Mouse (Mus musculus) lung, embryonic 15.5 days (tissue): ENCODE data around the gene Wfdc15a. TPM values are rescaled to one million over a fixed set of nuclear protein-coding genes. Genes with fewer than 3 reads are reported as not detected.

ENCODE experiments used
- ATAC-seq: fragments of 200-750 bp; cut with Nextera tagmentation; 2 replicates; pipeline ENCODE4 v1.8.0; 2017; ENCODE audit warnings: moderate number of reproducible peaks, borderline replicate concordance; ENCODE audit not compliant: low FRiP score, low TSS enrichment; ENCODE audit errors: extremely low read depth
- H3K27ac ChIP-seq: fragments of 300-500 bp; sonication (generic); 2 replicates; pipeline ENCODE4 v1.5.1; 2015; ENCODE audit warnings: moderate library complexity, mild to moderate bottlenecking, inconsistent platforms
- H3K27me3 ChIP-seq: fragments of 300-500 bp; sonication (generic); 2 replicates; pipeline ENCODE4 v1.6.1; 2015; ENCODE audit warnings: inconsistent platforms
- H3K36me3 ChIP-seq: fragments of 300-500 bp; sonication (generic); 2 replicates; pipeline ENCODE4 v1.6.1; 2015; ENCODE audit warnings: inconsistent platforms
- H3K4me1 ChIP-seq: fragments of 300-500 bp; sonication (generic); 2 replicates; pipeline ENCODE4 v1.6.1; 2015; ENCODE audit warnings: inconsistent platforms
- H3K4me2 ChIP-seq: fragments of 300-500 bp; sonication (generic); 2 replicates; pipeline ENCODE4 v1.6.1; 2015; ENCODE audit warnings: inconsistent platforms, mild to moderate bottlenecking, moderate library complexity
- H3K4me3 ChIP-seq: fragments of 300-500 bp; sonication (generic); 2 replicates; pipeline ENCODE4 v1.5.1; 2015; ENCODE audit warnings: mild to moderate bottlenecking, inconsistent platforms
- H3K9ac ChIP-seq: fragments of 300-500 bp; sonication (generic); 2 replicates; pipeline ENCODE4 v1.6.1; 2015; ENCODE audit warnings: inconsistent platforms
- H3K9me3 ChIP-seq: fragments of 300-500 bp; sonication (generic); 2 replicates; pipeline ENCODE4 v1.6.1; 2016; ENCODE audit warnings: inconsistent platforms
- WGBS: fragments of 180-500 bp; shearing (Covaris S2); methylation state at CpG from one replicate; pipeline ENCODE4 v1.1.7; 2015; 5-methylcytosine and 5-hydroxymethylcytosine counted together
- polyA plus RNA-seq: library from polyadenylated mRNA; unstranded; fragments of >200 nt; fragmentation: Nextera tagmentation; extraction: Ambion mirVana; gene quantifications from 2 replicates; pipeline ENCODE4 v1.2.1, GENCODE M21; 2015

Wfdc15a gene
- polyA plus RNA-seq, 1 experiment from 2014 or later, result not detected

- ATAC-seq, result no peak
- Histone ChIP-seq H3K4me1 (peaks cover 7% of the 10 kb centered on the region; the same call in 1 of the 2 replicates), H3K9me3 (no peaks in the 10 kb centered on the region), H3K4me2 (no peak overlapping the region), H3K4me3 (no peak overlapping the region), H3K27me3 (peaks cover 45% of the 10 kb centered on the region), H3K27ac (no peak overlapping the region), H3K9ac (no peak overlapping the region), H3K36me3 (no peaks in the 10 kb centered on the region)
- 60% methylated on average over 8 of the region's 8 CpGs for WGBS
Observed at GRCm38 (mm10) chr2:164174649-164175395, 25.1 kb downstream of the Wfdc15a start.

GRCm38 (mm10) chr2:164173394-164173793 is 26.5 kb downstream of the Wfdc15a start:
- Histone ChIP-seq H3K27me3 (peaks cover 59% of the 10 kb centered on the region), H3K27ac (no peak overlapping the region), H3K4me3 (no peak overlapping the region), H3K9ac (no peak overlapping the region), H3K36me3 (no peaks in the 10 kb centered on the region), H3K9me3 (no peaks in the 10 kb centered on the region), H3K4me2 (no peak overlapping the region), H3K4me1 (peaks cover 10% of the 10 kb centered on the region)
- 53% methylated on average over 3 of the region's 3 CpGs for WGBS
- ATAC-seq, result no peak

GRCm38 (mm10) chr2:164170902-164171301 is 29.0 kb downstream of the Wfdc15a start, which contains the start of gene Kcns1:
Kcns1 (minus strand) TSS chr2:164171113.
- peak within 1 kb of the TSS; percentile 25 for H3K4me3 ChIP-seq
- H3K36me3 ChIP-seq, result no peaks in the 10 kb centered on the region
- ATAC-seq, result no peak
- peak within 1 kb of the TSS; percentile 51 for H3K4me2 ChIP-seq
- no peaks in the 10 kb centered on the region for H3K9me3 ChIP-seq
- peaks cover 19% of the 10 kb centered on the region for H3K4me1 ChIP-seq
- WGBS, result under 1% methylated on average over 23 of the region's 29 CpGs
- peaks cover 79% of the 10 kb centered on the region for H3K27me3 ChIP-seq
- no peak within 1 kb of the TSS for H3K27ac ChIP-seq
- H3K9ac ChIP-seq, result no peak within 1 kb of the TSS

- Histone ChIP-seq H3K9me3 (no peaks in the 10 kb centered on the region), H3K27ac (no peak overlapping the region), H3K4me1 (peaks cover 19% of the 10 kb centered on the region), H3K9ac (no peak overlapping the region), H3K4me2 (no peak overlapping the region; the same call in 1 of the 2 replicates), H3K27me3 (peaks cover 85% of the 10 kb centered on the region), H3K4me3 (no peak overlapping the region), H3K36me3 (no peaks in the 10 kb centered on the region)
- WGBS, result 6% methylated on average over 11 of the region's 11 CpGs
- ATAC-seq, result no peak
Observed at GRCm38 (mm10) chr2:164170326-164170725, 29.6 kb downstream of the Wfdc15a start.

- Histone ChIP-seq H3K9me3 (no peaks in the 10 kb centered on the region), H3K36me3 (no peaks in the 10 kb centered on the region), H3K9ac (no peak overlapping the region), H3K27ac (no peak overlapping the region), H3K27me3 (peaks cover 80% of the 10 kb centered on the region), H3K4me3 (peak overlapping the region; percentile 29), H3K4me2 (peak overlapping the region; percentile 60), H3K4me1 (peaks cover 19% of the 10 kb centered on the region)
- no peak for ATAC-seq
- 8% methylated on average over 42 of the region's 42 CpGs for WGBS
Observed at GRCm38 (mm10) chr2:164168571-164168946, 31.4 kb downstream of the Wfdc15a start.

GRCm38 (mm10) chr2:164167752-164168570 is 32.0 kb downstream of the Wfdc15a start:
- no peaks in the 10 kb centered on the region for H3K9me3 ChIP-seq
- peak overlapping the region; percentile 29 for H3K4me3 ChIP-seq
- no peak overlapping the region for H3K9ac ChIP-seq
- H3K27me3 ChIP-seq, result peaks cover 75% of the 10 kb centered on the region
- ATAC-seq, result peak; percentile 34; the same call in 1 of the 2 replicates
- H3K4me1 ChIP-seq, result peaks cover 19% of the 10 kb centered on the region
- H3K4me2 ChIP-seq, result peak overlapping the region; percentile 60
- H3K36me3 ChIP-seq, result no peaks in the 10 kb centered on the region
- no peak overlapping the region for H3K27ac ChIP-seq
- 10% methylated on average over 90 of the region's 90 CpGs for WGBS

GRCm38 (mm10) chr2:164164941-164165340 is 35.0 kb downstream of the Wfdc15a start:
- Histone ChIP-seq H3K36me3 (no peaks in the 10 kb centered on the region), H3K9ac (no peak overlapping the region), H3K27me3 (peaks cover 46% of the 10 kb centered on the region), H3K27ac (no peak overlapping the region), H3K9me3 (no peaks in the 10 kb centered on the region), H3K4me3 (no peak overlapping the region), H3K4me1 (peaks cover 12% of the 10 kb centered on the region), H3K4me2 (no peak overlapping the region)
- 88% methylated on average over 5 of the region's 5 CpGs for WGBS
- no peak for ATAC-seq

- Histone ChIP-seq H3K4me1 (no peaks in the 10 kb centered on the region), H3K9me3 (no peaks in the 10 kb centered on the region), H3K9ac (no peak overlapping the region), H3K27ac (no peak overlapping the region), H3K4me3 (no peak overlapping the region), H3K27me3 (peaks cover 13% of the 10 kb centered on the region), H3K36me3 (no peaks in the 10 kb centered on the region), H3K4me2 (no peak overlapping the region)
- no peak for ATAC-seq
- WGBS, result 67% methylated on average over 11 of the region's 11 CpGs
Observed at GRCm38 (mm10) chr2:164161515-164162055, 38.3 kb downstream of the Wfdc15a start.

- H3K27me3 ChIP-seq, result no peaks in the 10 kb centered on the region
- ATAC-seq, result no peak
- 82% methylated on average over 2 of the region's 2 CpGs for WGBS
- H3K4me2 ChIP-seq, result no peak overlapping the region
- H3K9ac ChIP-seq, result no peak overlapping the region
- H3K27ac ChIP-seq, result no peak overlapping the region
- H3K36me3 ChIP-seq, result peaks cover 6% of the 10 kb centered on the region; the same call in 1 of the 2 replicates
- H3K4me3 ChIP-seq, result no peak overlapping the region
- H3K4me1 ChIP-seq, result no peaks in the 10 kb centered on the region
- no peaks in the 10 kb centered on the region for H3K9me3 ChIP-seq
Observed at GRCm38 (mm10) chr2:164158838-164159237, 41.1 kb downstream of the Wfdc15a start.

- Histone ChIP-seq H3K36me3 (peaks cover 29% of the 10 kb centered on the region), H3K4me1 (no peaks in the 10 kb centered on the region), H3K4me3 (no peak overlapping the region), H3K27me3 (no peaks in the 10 kb centered on the region), H3K27ac (no peak overlapping the region), H3K9me3 (no peaks in the 10 kb centered on the region), H3K4me2 (no peak overlapping the region), H3K9ac (no peak overlapping the region)
- WGBS, result 86% methylated on average over 7 of the region's 7 CpGs
- no peak for ATAC-seq
Observed at GRCm38 (mm10) chr2:164156158-164156557, 43.8 kb downstream of the Wfdc15a start.

- H3K9me3 ChIP-seq, result no peaks in the 10 kb centered on the region
- 91% methylated on average over 10 of the region's 10 CpGs for WGBS
- H3K4me3 ChIP-seq, result no peak overlapping the region
- peaks cover 29% of the 10 kb centered on the region for H3K36me3 ChIP-seq
- no peaks in the 10 kb centered on the region for H3K27me3 ChIP-seq
- no peak for ATAC-seq
- H3K4me1 ChIP-seq, result no peaks in the 10 kb centered on the region
- H3K9ac ChIP-seq, result no peak overlapping the region
- H3K27ac ChIP-seq, result no peak overlapping the region
- no peak overlapping the region for H3K4me2 ChIP-seq
Observed at GRCm38 (mm10) chr2:164154007-164154406, 45.9 kb downstream of the Wfdc15a start.

GRCm38 (mm10) chr2:164152341-164152740 is 47.6 kb downstream of the Wfdc15a start:
- H3K27me3 ChIP-seq, result no peaks in the 10 kb centered on the region
- no peak overlapping the region for H3K27ac ChIP-seq
- 81% methylated on average over 11 of the region's 11 CpGs for WGBS
- H3K9ac ChIP-seq, result no peak overlapping the region
- no peak overlapping the region for H3K4me2 ChIP-seq
- peaks cover 29% of the 10 kb centered on the region for H3K36me3 ChIP-seq
- ATAC-seq, result no peak
- H3K4me1 ChIP-seq, result no peaks in the 10 kb centered on the region
- no peaks in the 10 kb centered on the region for H3K9me3 ChIP-seq
- no peak overlapping the region for H3K4me3 ChIP-seq
